Mouse (Mus musculus): ENCODE measurements around the gene Cmip.

Gene Cmip

GRCm38 (mm10) chr8:117258576-117259040, 1.7 kb downstream of the Cmip start:
- DNase-seq = no peak

GRCm38 (mm10) chr8:117259431-117260001, 2.7 kb downstream of the Cmip start:
- DNase-seq = peak; percentile 38

GRCm38 (mm10) chr8:117260234-117260929, 3.5 kb downstream of the Cmip start:
- no peak for DNase-seq

- DNase-seq = no peak
Measured at GRCm38 (mm10) chr8:117260930-117261475, 4.1 kb downstream of the Cmip start.

- DNase-seq = no peak
Measured at GRCm38 (mm10) chr8:117261702-117262101, 4.8 kb downstream of the Cmip start.

- DNase-seq = no peak
Measured at GRCm38 (mm10) chr8:117262685-117263084, 5.8 kb downstream of the Cmip start.

- DNase-seq = no peak
Measured at GRCm38 (mm10) chr8:117263442-117263841, 6.6 kb downstream of the Cmip start.

- no peak for DNase-seq
Measured at GRCm38 (mm10) chr8:117265079-117265478, 8.2 kb downstream of the Cmip start.

GRCm38 (mm10) chr8:117267403-117268129, 10.7 kb downstream of the Cmip start:
- no peak for DNase-seq

- DNase-seq = no peak
Measured at GRCm38 (mm10) chr8:117278234-117278633, 21.4 kb downstream of the Cmip start.

- peak; percentile 62 for DNase-seq
Measured at GRCm38 (mm10) chr8:117278668-117279132, 21.8 kb downstream of the Cmip start.

- DNase-seq = no peak
Measured at GRCm38 (mm10) chr8:117280488-117280887, 23.6 kb downstream of the Cmip start.

- DNase-seq = no peak
Measured at GRCm38 (mm10) chr8:117281676-117282075, 24.8 kb downstream of the Cmip start.

- no peak for DNase-seq
Measured at GRCm38 (mm10) chr8:117282141-117282950, 25.5 kb downstream of the Cmip start.

GRCm38 (mm10) chr8:117284768-117285484, 28.1 kb downstream of the Cmip start:
- peak; percentile 77 for DNase-seq

GRCm38 (mm10) chr8:117287966-117288365, 31.1 kb downstream of the Cmip start:
- no peak for DNase-seq

- DNase-seq = peak; percentile 87
Measured at GRCm38 (mm10) chr8:117289016-117289415, 32.2 kb downstream of the Cmip start.

- DNase-seq = no peak
Measured at GRCm38 (mm10) chr8:117290506-117290905, 33.6 kb downstream of the Cmip start.

GRCm38 (mm10) chr8:117292262-117292661, 35.4 kb downstream of the Cmip start:
- DNase-seq = no peak

- no peak for DNase-seq
Measured at GRCm38 (mm10) chr8:117294812-117295211, 37.9 kb downstream of the Cmip start.

GRCm38 (mm10) chr8:117297913-117298518, 41.2 kb downstream of the Cmip start:
- no peak for DNase-seq
